Mouse (Mus musculus) lung, postnatal 0 days (tissue): ENCODE results near the gene Fnbp1. TPM values are rescaled to one million over a fixed set of nuclear protein-coding genes. Genes with fewer than 3 reads are reported as not detected.

Source experiments
- ATAC-seq: fragments of 200-750 bp; cut with Nextera tagmentation; 2 replicates; pipeline ENCODE4 v1.8.0; 2017; ENCODE audit warnings: moderate library complexity
- DNase-seq: peaks from one replicate; pipeline ENCODE4 v3.0.0-alpha.2; 2016; ENCODE audit warnings: low spot score
- H3K27ac ChIP-seq: fragments of 300-500 bp; sonication (generic); 2 replicates; pipeline ENCODE4 v1.5.1; 2014; ENCODE audit warnings: antibody characterized with exemption, mild to moderate bottlenecking, low read length, mixed read lengths
- H3K27me3 ChIP-seq: fragments of 300-500 bp; sonication (generic); replicated peaks from 2 replicates; pipeline ENCODE4 v1.6.1; 2014; ENCODE audit warnings: low read length, mixed read lengths; ENCODE audit not compliant: insufficient read depth
- H3K36me3 ChIP-seq: fragments of 300-500 bp; sonication (generic); 2 replicates; pipeline ENCODE4 v1.6.1; 2014; ENCODE audit warnings: low read length, mixed read lengths; ENCODE audit not compliant: insufficient read depth
- H3K4me1 ChIP-seq: fragments of 300-500 bp; sonication (generic); 2 replicates; pipeline ENCODE4 v1.6.1; 2014; ENCODE audit warnings: antibody characterized with exemption, low read depth, low read length, mixed read lengths; ENCODE audit not compliant: insufficient read depth
- H3K4me2 ChIP-seq: fragments of 300-500 bp; sonication (generic); replicated peaks from 2 replicates; pipeline ENCODE4 v1.6.1; 2014; ENCODE audit warnings: low read depth, mild to moderate bottlenecking, low read length, moderate library complexity, mixed read lengths
- H3K4me3 ChIP-seq: fragments of 300-500 bp; sonication (generic); 2 replicates; pipeline ENCODE4 v1.5.1; 2014; ENCODE audit warnings: low read depth, low read length
- H3K9ac ChIP-seq: fragments of 300-500 bp; sonication (generic); replicated peaks from 2 replicates; pipeline ENCODE4 v1.6.1; 2014; ENCODE audit warnings: low read depth, mild to moderate bottlenecking
- H3K9me3 ChIP-seq: fragments of 300-500 bp; sonication (generic); 2 replicates; pipeline ENCODE4 v1.6.1; 2016; ENCODE audit warnings: low read length, mixed read lengths
- CTCF ChIP-seq: IDR thresholded peaks from 2 replicates; pipeline ENCODE4 v1.5.1; 2016; ENCODE audit warnings: antibody characterized with exemption, mild to moderate bottlenecking
- EP300 ChIP-seq: IDR thresholded peaks from 2 replicates; pipeline ENCODE4 v1.6.1; 2016; ENCODE audit warnings: antibody characterized with exemption, mild to moderate bottlenecking, control low read depth
- WGBS: fragments of 180-500 bp; shearing (Covaris S2); extraction: QIAGEN DNeasy Blood & Tissue Kit; methylation state at CpG from one replicate; pipeline ENCODE4 v1.1.7; 2014; 5-methylcytosine and 5-hydroxymethylcytosine counted together
- polyA plus RNA-seq: library from polyadenylated mRNA; unstranded; fragments of >200 nt; fragmentation: Nextera tagmentation; extraction: Ambion mirVana; gene quantifications from 2 replicates; pipeline ENCODE4 v1.2.1, GENCODE M21; 2015

Fnbp1 gene
- polyA plus RNA-seq, 1 experiment from 2014 or later = 7.2 TPM

DNA sequence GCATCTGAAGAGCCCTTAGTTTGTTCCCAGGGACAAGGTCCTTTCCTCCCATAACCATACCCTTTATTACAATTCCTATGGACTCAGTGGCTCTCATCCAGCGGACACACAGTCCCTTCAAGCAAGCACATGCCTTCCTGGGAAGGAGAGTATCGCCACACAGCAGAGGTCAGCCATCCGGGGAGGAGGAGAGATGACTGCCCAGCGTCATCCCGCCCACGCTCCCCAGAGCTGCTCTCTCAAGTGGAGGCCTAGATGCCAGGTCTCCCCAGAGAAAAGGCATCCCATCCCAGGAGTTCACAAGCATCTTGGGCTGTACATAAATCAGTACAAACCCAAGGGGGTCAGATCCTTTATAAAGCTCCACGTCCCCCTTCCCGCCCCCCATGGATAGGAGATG lies 9.1 kb downstream of the Fnbp1 start:
- Histone ChIP-seq H3K4me3 (no peak overlapping the region), H3K9me3 (no peaks in the 10 kb centered on the region), H3K27ac (no peak overlapping the region), H3K9ac (no peak overlapping the region), H3K4me2 (no peak overlapping the region), H3K4me1 (peaks cover 8% of the 10 kb centered on the region; the same call in 1 of the 2 replicates), H3K36me3 (no peaks in the 10 kb centered on the region), H3K27me3 (no peaks in the 10 kb centered on the region)
- ATAC-seq = no peak
- WGBS = 73% methylated on average over 8 of the region's 8 CpGs
- no peak for TF ChIP-seq CTCF
- no peak for TF ChIP-seq EP300
- DNase-seq = no peak

DNA sequence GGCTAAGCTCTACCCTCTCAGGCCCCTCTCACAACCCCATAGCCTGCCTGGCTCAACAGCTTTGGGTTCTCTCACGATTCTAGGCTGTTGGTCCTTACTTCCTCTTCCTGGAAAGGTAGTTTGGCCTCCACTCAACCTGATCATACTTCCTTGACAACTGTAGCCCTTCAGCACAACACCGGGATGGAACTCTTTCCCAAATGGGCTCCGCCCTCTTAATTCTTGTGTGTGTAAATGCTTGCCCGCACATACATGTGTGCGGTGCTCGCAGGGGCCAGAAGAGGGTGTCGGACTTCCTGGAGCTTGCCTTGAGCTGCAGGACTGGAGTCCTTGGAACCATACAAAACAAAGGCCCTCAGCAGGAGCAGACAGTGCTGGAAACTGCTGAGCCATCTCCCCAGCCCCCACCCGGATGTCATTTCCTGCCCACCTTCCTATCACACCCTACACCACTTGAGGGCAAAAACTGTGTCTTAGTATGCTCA lies 11.0 kb downstream of the Fnbp1 start:
- ATAC-seq = peak; percentile 59
- H3K4me2 ChIP-seq = no peak overlapping the region
- H3K27ac ChIP-seq = no peak overlapping the region
- TF ChIP-seq EP300 (no peak), CTCF (peak; percentile 47)
- H3K27me3 ChIP-seq = no peaks in the 10 kb centered on the region
- peak; percentile 51 for DNase-seq
- no peak overlapping the region for H3K4me3 ChIP-seq
- H3K9ac ChIP-seq = no peak overlapping the region
- no peaks in the 10 kb centered on the region for H3K9me3 ChIP-seq
- no peaks in the 10 kb centered on the region for H3K36me3 ChIP-seq
- H3K4me1 ChIP-seq = peaks cover 16% of the 10 kb centered on the region
- WGBS = 55% methylated on average over 8 of the region's 8 CpGs

DNA sequence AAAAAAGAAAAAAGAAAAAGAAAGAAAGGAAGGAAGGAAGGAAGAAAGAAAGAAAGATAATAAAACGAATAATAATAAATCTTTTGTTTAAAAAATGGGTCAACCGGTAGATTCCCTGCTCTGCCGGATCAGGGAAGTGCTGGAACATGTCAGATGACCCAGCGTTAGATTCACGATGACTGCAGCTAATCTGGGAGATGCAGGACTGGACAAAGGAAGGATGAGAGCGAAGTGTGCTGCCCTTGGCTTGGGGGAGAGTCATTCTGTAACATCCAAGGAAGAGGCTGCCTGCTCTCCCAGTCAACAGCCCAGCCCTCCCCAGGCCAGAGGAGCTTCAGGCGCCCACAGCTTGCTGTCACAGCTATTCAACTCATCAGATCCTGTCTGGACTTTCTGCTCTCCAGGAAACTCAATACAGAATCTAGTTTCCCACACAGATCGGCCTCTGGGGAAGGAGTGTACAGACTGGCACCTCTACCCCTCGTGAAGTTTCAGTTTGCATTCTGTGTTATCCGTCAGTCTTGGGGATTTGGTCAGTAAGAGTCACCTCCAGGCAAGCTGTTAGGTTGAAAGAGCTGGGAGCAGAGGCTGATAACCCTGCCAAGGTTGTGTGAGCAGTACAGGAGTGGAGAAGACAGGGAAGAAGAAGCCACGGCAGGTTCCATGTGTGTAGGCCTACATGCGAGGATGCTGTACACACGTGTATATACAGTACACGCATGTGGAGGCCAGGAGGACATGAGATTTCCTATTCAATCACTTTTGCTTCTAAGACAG lies 11.9 kb downstream of the Fnbp1 start:
- peaks cover 16% of the 10 kb centered on the region for H3K4me1 ChIP-seq
- no peak for DNase-seq

DNA sequence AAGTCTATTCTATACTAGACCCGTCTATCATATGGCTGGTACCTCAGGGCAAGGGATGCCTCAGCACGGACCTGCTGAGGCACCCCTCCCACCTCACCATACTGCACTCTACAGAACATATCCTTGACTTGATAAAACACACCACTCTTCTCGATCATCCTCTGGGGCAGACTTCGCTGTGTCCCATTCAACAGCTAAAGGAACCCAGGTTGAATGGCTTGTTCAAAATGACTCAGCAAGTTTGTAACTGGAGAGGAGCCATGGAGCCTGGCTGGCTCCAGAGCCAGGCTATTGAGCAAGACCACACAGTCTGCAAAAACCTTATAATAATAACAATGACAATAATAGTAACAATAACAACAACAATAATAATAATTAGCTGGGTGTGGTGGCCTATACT lies 13.9 kb downstream of the Fnbp1 start:
- Histone ChIP-seq H3K4me1 (peaks cover 22% of the 10 kb centered on the region), H3K36me3 (no peaks in the 10 kb centered on the region), H3K4me3 (no peak overlapping the region), H3K27ac (no peak overlapping the region), H3K9me3 (no peaks in the 10 kb centered on the region), H3K27me3 (no peaks in the 10 kb centered on the region), H3K9ac (no peak overlapping the region), H3K4me2 (no peak overlapping the region)
- TF ChIP-seq CTCF (no peak), EP300 (no peak)
- peak; percentile 47 for DNase-seq
- no peak for ATAC-seq
- WGBS = 58% methylated on average over 4 of the region's 4 CpGs

More for the DNA sequence above, 11.9 kb downstream of the Fnbp1 start:
- Histone ChIP-seq H3K27ac (no peak overlapping the region), H3K9ac (no peak overlapping the region), H3K36me3 (no peaks in the 10 kb centered on the region), H3K9me3 (no peaks in the 10 kb centered on the region), H3K27me3 (no peaks in the 10 kb centered on the region), H3K4me2 (no peak overlapping the region), H3K4me3 (no peak overlapping the region)
- no peak for TF ChIP-seq EP300
- WGBS = 72% methylated on average over 14 of the region's 14 CpGs
- ATAC-seq = no peak

DNA sequence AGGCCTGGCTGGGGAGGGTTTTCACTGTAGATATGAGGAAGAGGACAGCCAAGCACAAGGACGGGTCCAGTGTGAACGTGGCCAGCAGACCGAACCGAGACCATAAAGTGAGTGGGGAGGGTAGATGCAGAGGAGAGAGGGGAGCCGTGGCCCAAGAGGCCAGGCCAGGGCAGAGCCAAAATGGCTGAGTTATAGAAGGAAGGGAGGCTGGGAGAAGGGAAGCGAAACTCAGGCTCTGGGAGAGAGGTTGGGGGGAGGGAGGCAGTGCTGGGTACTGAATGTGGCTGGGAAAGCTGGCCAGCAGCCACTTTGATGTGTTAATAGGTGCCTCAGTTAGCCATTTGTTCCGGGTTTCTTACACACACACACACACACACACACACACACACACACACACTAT lies 14.6 kb downstream of the Fnbp1 start:
- no peak for TF ChIP-seq EP300
- no peak for TF ChIP-seq CTCF
- Histone ChIP-seq H3K4me3 (no peak overlapping the region), H3K27me3 (no peaks in the 10 kb centered on the region), H3K4me1 (peaks cover 22% of the 10 kb centered on the region), H3K36me3 (no peaks in the 10 kb centered on the region), H3K4me2 (no peak overlapping the region), H3K27ac (0 out of 2 replicates have a peak overlapping the region, but pooled peaks have one; percentile 10), H3K9me3 (no peaks in the 10 kb centered on the region), H3K9ac (no peak overlapping the region)
- WGBS = 48% methylated on average over 7 of the region's 7 CpGs
- ATAC-seq (no peak), DNase-seq (no peak)

DNA sequence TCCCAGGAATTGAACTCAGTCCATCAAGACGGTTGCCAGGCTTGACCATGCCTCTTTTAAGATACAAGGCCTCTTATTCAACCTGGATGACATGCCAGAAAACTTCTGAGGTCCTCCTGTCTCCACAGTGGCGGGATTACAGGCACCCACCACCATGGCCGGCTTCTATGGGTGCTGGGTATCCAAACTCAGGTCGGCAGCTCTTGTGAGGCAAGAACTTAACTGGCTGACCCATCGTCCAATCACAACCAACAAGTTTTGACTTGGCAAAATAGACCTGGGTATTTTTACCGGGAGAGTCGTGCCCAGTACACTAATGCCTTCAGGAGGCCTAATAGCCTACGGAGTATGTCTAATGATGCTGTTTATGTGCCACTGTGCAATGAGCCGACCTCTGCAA lies 15.8 kb downstream of the Fnbp1 start:
- no peak for ATAC-seq
- Histone ChIP-seq H3K4me2 (no peak overlapping the region), H3K9me3 (no peaks in the 10 kb centered on the region), H3K36me3 (no peaks in the 10 kb centered on the region), H3K4me1 (peaks cover 17% of the 10 kb centered on the region; the same call in 1 of the 2 replicates), H3K27me3 (no peaks in the 10 kb centered on the region), H3K9ac (no peak overlapping the region), H3K27ac (no peak overlapping the region), H3K4me3 (no peak overlapping the region)
- no peak for DNase-seq
- WGBS = 84% methylated on average over 9 of the region's 9 CpGs
- TF ChIP-seq CTCF = no peak
- TF ChIP-seq EP300 = no peak
